Mouse (Mus musculus) small intestine, adult 2 months (tissue): ENCODE results near the gene Gm21719.
"Not testable (repeated sequence)": the region's sequence is repeated elsewhere in the genome, so short reads cannot be mapped to it uniquely, and the experiment has no call there.

Source experiments
- CTCF ChIP-seq: fragments of 200-500 bp; IDR thresholded peaks from 2 replicates; pipeline ENCODE4 v1.5.1; 2012; ENCODE audit warnings: low read depth, mild to moderate bottlenecking, control low read depth, inconsistent platforms, low read length, moderate library complexity, mixed read lengths; ENCODE audit not compliant: insufficient replicate concordance, insufficient read length; ENCODE audit errors: extremely low read depth
- POLR2A ChIP-seq: fragments of 200-500 bp; IDR thresholded peaks from 2 replicates; pipeline ENCODE4 v1.6.1; 2012; ENCODE audit warnings: low read depth, mild to moderate bottlenecking, control low read depth, inconsistent platforms, low read length, moderate library complexity

DNA sequence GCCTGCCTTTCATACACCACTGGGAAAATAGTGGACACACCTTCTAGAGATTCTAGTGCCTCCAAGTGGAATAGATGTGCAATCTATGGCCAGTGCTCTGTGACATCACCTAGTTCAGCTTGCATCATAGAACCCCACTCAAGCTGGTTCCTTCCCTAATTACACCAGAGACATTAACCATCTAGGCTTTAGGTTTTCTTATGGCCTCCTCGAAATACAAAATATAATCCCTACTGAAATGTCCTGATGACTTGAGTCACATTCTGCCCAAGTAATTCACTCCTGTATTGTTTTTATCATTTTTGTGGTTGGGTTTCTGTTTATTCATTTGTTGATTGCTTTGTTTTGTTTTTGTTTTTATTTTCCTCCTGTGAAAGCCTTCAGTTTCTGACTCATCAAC, at the start of gene Gm21719:
- TF ChIP-seq CTCF, POLR2A: not testable (repeated sequence)
